Mouse (Mus musculus) liver, postnatal 0 days (tissue): ENCODE measurements around the gene Edn1.

Source experiments
- CTCF ChIP-seq: sonication (generic); IDR thresholded peaks from 2 replicates; pipeline ENCODE4 v1.5.1; 2016; ENCODE audit warnings: antibody characterized with exemption, low read depth
- EP300 ChIP-seq: IDR thresholded peaks from 2 replicates; pipeline ENCODE4 v1.6.1; 2016; ENCODE audit warnings: antibody characterized with exemption, low read depth, mild to moderate bottlenecking

DNA sequence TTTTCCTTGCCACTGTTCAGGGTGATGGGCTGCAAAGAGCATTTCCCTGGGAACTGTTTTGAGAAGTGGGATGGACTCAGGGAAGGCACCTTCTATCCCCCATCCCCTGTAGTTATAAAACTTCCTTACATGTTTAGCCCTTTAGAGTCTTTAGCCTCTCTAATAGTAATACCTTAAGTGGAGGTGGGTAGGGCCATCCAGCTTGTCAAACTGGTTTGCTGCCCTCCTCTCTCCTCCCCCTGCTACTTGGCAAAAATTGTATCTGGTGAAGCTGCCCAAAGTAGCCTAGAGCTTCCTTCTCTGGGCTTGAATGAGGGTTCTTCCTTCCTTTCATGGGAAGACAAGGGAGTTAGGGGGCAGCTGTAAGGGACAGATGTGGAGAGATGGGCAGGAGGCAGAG, 2.5 kb upstream of the Edn1 start:
- TF ChIP-seq EP300 (no peak), CTCF (no peak)
